Mouse (Mus musculus): ENCODE measurements around the gene Trmo. TPM values are rescaled to one million over a fixed set of nuclear protein-coding genes. Genes with fewer than 3 reads are reported as not detected.

Gene Trmo
- total RNA-seq, 2 experiments from 2014 or later: 39.8 to 64.6 TPM

DNA sequence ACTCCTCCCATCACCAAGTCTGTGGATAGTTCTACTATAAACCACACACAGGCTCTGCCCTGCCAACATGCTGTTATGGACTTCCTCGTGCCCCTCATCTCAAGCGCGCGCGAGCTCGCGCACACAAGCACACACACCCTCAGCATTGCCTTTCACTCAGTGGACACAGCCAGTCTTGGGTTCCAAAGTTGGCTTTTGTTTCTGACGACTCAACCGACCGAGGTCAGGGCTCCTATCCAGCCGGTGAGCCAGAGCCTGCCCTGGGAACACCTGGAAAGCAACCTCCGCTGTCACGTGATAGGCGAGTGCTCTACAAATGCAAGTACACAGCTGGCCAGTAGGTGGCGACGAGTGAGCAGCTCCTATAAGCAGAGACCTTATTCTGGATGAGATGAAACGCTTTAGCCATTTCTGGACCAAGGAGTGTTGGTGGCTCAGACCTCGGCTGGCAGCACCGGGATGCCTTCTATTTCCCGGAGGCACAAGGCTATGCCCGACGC is 14.3 kb downstream of the Trmo start:
- peak; percentile 92 for ATAC-seq (replicated peaks; ENCODE audit: low FRiP score, poor library complexity, severe bottlenecking)

DNA sequence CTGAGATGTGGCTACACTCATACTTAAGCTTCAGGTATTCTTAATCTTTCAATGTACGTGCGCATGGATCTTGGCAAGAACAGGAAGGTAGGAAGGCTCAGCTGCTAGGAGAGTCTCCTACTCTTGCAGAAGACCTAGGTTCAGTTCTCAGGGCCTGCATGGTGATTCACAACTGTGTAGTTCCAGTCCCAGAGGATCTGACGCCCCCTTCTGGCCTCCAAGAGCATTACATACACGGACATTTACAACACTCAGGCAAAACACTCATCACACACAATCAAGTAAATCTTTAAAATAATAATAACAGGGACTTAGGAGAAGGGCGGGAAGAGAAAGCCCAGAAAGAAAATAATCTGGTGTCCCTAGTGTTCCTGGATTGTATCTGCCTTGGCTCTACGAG is 14.8 kb downstream of the Trmo start:
- peak; percentile 47; the same call in 1 of the 2 replicates for ATAC-seq (replicated peaks; ENCODE audit: low FRiP score, poor library complexity, severe bottlenecking)

DNA sequence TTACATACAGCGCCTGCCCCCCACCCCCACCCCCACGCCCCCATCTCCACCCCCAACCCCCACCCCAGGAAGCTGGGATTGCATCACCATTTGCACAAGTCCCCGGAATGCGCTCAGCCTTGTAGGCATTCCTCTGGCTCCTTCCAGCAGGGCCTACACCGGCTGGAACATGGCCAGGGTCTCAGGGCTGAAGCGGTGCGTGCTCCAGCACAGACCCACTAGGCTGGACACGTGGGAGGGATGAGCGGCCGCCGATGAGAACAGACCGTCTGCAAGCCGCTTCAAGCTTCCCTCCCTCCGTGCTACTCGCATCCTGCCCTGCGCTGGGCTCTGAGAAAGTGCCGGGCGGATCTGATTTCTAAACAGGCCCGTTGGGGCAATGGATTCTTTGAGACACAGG is 18.2 kb downstream of the Trmo start:
- ATAC-seq (replicated peaks; ENCODE audit: low FRiP score, poor library complexity, severe bottlenecking): no peak

DNA sequence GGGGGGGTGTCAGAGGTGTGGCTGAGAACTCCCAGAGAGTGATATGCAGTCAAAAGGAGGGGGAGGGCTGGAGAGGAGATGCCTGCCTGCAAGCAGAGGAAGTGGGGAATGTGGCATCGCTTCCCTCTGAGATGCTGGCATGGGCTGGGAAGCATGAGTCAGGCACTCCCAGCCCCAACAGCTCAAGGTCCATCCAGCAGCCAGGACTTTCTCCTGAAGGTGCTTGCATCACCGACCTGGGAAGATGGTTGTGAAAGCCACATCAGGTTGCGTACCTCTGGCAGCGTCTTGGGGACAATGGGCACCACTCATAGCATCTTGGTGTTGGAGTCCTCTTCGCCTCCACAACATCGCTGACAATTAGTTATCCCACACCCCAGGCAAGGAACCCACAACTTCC is 18.8 kb downstream of the Trmo start:
- ATAC-seq (replicated peaks; ENCODE audit: low FRiP score, poor library complexity, severe bottlenecking): no peak

DNA sequence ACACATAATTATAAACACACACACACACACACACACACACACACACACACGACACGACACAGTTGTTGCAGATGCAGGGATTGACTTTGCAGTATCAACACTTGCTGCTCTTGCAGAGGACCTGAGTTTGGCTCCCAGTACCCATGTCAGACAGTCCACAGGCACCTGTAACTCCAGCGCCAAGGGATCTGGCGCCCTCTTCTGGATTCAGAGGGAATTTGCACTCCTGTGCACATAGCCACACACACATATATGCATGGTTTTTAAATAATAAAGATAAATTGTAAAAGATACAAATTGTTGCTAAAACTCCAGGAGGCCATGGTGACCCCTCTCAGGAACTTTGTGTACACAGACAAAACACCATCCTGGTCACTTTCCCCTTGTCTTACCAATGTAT is 20.2 kb downstream of the Trmo start:
- ATAC-seq (replicated peaks; ENCODE audit: low FRiP score, poor library complexity, severe bottlenecking): no peak

DNA sequence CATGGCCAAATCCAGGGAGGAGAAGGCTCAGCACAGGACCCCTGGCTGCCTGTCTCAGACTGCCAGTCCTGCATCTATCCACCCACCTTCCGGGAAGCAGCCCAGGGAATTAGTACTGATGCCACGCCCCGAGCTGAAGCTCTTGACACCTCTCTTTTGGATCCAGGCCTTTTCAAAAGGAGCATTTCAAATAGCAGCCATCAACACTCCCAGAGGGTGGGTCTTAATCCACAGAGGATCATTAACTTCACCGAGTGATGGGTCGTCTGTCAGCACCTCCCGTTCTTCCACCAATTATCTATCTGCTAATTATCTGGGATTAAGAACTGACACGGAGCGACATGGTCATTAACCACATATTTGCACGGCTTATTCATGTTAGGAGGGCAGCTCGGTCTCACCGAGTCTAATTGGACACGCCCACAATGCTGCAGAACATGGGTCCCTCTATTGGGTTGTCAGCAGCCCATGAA is 21.7 kb downstream of the Trmo start:
- ATAC-seq (replicated peaks; ENCODE audit: low FRiP score, poor library complexity, severe bottlenecking): no peak

DNA sequence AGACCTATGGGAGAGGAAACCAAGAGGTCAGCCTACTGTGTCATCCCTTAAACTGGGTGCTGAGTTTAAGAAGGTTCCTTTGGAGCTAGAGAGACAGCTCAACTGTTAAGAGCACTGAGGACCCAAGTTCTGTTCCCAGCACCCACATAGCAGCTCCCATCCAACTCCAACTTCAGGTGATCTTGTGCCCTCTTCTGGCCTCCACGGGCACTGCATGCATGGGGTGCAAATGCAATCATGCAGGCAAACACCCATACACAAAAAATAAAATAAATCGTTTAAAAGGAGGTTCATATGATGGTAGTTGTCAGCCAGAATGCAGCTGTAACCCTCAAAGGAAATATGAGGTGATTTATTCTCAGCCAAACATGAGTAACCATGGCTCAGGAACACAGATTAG is 24.9 kb downstream of the Trmo start:
- ATAC-seq (replicated peaks; ENCODE audit: low FRiP score, poor library complexity, severe bottlenecking): no peak

DNA sequence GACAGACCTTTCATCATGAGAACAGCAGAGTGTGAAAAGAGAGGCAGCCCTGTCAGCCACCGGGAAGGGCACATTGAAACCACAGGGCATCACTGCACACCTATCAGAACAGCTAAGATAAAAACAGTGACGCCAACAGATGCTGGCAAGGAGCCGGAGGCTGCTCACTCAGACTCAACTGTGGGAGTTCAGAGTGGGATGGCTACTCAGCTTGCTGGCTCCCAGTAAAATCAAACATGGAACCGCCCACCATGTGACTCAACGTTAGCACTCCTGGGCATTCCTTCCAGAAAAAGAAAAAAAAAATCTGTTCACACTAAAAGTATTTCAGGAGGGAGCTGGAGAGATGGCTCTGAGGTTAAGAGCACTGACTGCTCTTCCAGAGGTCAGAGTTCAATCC is 28.0 kb downstream of the Trmo start:
- ATAC-seq (replicated peaks; ENCODE audit: low FRiP score, poor library complexity, severe bottlenecking): no peak

DNA sequence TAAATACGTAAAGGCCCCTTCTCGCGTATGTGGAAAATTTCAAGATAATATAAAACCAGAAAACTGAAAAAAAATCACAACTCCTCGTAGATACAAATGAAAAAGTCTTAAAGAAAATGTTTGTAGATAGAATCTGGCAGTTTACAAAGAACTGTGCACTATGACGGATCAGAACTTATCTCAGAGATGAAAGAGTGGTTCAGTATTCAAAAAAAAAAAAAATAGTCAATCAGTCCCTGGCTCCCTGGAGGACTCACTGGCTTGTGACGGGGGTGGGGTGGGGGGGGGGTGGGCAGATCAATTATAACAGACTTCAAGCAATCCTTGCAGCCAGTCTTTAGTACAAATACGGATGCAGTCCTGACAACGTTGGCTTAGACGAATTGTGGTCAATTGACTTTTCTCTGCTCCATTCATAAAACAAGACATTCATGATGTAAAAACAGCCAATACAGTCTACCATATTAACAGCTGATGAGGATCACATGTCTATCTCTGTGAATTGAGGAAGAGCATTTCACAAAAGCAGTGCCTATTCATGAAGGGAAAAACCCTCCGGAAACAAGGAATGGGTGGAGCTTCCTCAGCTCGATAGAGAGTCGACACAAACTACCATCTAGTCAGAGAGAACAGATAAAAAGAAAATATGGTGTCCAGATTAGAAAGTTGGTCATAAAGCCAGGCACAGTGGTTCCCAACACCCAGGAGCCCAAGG is 29.5 kb downstream of the Trmo start:
- no peak for ATAC-seq (replicated peaks; ENCODE audit: low FRiP score, poor library complexity, severe bottlenecking)

DNA sequence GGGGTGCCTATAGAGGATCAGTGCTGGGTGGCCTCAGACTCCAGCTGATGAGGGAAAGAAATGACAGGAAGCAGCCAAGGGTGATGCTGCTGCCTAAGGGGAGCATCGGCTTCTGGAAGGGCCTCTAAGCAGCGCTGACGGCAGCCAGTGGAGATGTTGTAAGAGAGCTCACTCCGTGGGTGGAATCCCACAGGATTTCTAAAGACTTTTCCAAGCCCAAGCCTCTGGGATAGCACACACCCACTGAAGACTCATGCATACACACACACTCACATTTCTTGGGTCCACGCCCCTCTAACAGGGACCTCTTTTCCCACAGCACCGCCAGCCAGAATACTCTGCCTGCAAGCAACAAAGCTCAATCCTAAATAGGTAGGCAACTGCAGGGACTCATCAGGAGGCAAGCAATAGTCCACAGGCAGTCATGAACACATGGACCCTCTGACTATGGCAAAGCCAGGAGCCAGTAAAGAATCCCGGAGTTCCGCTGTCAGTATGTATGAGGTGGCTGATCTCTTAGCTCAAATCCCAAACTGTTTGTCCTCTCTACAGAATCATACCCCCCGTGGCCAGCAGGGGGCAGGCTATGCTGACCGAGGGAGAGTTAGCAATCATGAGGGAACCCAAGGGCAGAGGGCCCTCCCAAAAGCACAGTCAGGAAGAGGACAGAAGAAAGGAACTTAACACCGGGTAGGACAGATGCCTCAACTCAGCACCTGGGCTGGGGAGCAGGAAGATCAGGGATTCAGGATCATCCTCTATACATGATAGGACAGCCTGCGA is 32.7 kb downstream of the Trmo start:
- ATAC-seq (replicated peaks; ENCODE audit: low FRiP score, poor library complexity, severe bottlenecking): peak; percentile 71

DNA sequence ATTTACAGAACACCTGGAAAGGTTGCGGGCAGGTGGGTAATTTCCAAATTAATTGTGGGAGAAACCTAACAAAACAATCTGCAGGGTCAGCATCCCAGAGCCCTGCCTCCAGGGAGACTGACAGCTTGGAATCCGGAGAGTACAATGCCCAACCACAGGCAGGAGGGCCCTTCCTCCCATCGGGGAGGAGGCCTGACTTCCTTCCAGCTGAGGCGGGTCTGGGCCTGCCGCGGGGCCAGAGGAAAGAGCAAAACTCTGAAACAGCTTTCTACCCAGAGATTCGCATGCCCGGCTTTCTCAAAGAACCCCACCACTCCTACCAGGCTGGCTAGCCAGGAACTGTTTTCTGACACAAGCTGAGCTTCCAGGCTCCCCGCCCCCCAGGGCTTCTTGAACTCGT is 36.2 kb downstream of the Trmo start:
- no peak for ATAC-seq (replicated peaks; ENCODE audit: low FRiP score, poor library complexity, severe bottlenecking)

DNA sequence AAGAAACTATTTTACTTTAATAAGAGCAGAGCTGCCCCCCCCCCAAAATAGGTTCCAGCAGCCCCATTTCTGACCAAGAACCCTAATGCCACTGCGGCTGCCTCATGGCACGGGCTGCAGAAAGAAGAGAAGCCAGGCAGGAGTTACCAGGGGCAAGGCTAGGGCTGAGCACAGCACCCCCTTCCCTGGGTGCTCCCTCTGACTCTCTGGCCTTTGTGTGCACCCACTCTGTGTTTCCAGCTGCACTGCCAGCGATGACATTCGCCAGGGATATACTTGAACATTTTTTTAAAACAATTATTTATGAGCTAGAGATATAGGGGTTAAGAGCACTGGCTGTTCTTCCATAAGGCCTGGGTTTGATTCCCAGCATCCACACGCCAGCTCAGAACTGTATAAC is 39.7 kb downstream of the Trmo start:
- ATAC-seq (replicated peaks; ENCODE audit: low FRiP score, poor library complexity, severe bottlenecking): no peak

DNA sequence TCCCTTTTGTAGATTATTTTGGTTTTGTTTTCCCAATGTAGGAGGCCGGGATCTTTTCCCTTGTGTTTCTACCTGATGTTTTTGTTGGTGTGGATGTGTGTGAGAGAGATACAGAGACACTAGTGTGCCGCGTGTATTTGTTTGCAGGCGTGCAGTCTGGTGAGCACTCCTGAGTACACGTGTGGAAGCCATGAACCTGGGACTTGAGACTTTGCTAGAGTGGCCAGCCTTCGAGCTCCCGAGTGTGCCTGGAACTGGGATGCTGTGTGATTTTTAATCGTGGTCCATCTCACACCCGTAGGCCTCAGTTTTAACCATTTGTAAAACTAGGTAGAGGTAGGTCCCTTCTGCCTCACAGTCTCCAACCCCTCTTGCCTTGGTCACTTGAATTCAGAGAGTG is 40.3 kb downstream of the Trmo start:
- no peak for ATAC-seq (replicated peaks; ENCODE audit: low FRiP score, poor library complexity, severe bottlenecking)

DNA sequence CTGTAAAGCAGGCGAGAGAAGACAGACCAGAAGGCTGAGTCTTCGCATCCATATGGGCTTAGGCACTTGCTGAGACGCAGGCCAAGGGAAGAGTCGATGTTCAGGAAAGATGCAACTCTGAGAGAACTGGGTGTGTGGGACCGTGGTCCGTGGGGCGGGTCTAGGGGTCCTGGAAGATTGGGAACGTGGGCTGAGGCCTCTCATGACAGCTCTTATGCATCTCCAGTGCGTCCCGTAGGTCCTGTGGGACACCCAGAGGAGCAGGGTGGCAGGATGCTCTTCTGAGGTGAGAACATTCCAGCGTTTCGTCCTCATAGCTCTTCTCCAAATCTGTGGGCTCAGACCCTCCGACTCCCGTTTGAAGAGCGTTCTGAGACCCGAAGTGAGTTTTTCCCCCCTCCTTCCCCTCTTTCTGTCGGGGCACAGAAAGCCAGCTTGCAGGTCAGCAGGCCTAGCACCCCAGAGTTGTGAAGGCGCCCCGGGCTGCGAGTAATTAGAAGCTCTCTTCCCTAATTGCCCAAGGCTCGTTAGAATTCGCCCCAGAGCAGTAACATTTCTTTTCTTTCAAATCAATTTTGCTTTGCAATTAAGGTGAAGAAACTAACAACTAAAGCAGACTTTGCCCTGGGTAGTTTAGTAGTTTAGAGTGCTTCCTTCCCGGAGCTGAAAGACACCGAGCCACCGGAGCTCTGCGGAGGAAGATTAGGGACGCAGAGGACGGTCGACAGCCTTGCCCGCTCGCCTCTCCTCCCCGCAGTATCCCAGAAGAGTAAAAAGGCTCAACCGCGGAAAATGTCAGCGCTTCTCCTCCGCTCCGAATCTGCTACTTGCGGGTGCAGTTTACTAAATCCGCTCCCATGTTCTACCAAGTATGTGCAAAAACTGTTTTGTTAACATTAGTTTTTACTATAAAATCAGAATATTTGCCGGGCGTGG is 41.4 kb downstream of the Trmo start:
- no peak for ATAC-seq (replicated peaks; ENCODE audit: low FRiP score, poor library complexity, severe bottlenecking)

DNA sequence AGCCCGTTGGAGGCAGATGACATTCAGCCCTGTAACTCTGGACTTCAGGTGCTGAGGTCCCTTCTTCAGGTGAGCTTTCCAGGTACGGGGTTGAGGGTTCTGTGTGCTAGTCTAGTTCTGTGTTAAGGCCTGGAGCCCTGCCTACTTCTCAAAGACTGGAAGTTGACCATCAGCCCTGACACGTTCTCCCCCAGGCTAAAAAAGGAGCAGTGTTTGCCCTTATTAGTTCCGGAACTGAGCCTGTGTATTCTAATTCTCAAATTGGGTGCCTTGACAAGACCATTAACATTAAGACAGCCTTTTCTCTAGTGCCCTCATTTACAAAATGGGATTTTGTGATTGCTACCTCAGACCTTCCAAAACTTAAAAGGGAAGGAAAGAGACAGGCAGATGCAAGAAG is 42.1 kb downstream of the Trmo start:
- no peak for ATAC-seq (replicated peaks; ENCODE audit: low FRiP score, poor library complexity, severe bottlenecking)

DNA sequence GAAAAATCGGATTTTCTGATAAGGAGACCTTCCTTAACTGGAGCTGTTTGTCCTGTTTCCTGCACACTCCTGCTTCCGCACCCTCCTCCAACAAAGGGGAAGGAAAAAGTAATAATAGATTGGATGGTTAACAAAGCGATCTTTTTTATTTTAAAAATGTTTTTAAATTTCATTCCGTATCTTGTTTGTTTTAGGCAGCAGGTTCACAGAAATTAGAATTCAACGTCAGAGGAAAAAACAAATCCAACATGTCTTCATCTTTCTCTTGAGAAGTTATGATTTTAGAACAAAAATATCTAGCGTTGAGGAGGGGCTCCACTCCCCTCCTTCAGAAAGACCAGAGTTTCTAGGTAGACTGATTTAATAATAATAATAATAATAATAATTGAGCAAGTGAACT is 43.0 kb downstream of the Trmo start:
- no peak for ATAC-seq (replicated peaks; ENCODE audit: low FRiP score, poor library complexity, severe bottlenecking)

DNA sequence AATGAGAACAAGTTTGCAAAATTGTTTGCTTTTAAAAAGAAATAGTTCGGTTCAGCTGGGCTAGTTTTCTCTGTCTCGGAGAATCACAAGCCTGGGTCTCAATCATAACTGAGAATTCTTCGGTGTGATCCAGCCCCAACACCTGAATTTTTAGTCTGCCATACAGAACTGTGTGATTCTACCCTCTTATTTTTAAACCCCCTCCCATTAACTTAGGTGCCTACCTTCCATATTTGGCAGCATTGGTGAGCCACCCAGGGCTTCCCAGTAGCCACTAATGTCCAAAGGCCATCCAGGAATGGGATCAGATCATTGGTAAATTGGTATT is 43.5 kb downstream of the Trmo start:
- no peak for ATAC-seq (replicated peaks; ENCODE audit: low FRiP score, poor library complexity, severe bottlenecking)

DNA sequence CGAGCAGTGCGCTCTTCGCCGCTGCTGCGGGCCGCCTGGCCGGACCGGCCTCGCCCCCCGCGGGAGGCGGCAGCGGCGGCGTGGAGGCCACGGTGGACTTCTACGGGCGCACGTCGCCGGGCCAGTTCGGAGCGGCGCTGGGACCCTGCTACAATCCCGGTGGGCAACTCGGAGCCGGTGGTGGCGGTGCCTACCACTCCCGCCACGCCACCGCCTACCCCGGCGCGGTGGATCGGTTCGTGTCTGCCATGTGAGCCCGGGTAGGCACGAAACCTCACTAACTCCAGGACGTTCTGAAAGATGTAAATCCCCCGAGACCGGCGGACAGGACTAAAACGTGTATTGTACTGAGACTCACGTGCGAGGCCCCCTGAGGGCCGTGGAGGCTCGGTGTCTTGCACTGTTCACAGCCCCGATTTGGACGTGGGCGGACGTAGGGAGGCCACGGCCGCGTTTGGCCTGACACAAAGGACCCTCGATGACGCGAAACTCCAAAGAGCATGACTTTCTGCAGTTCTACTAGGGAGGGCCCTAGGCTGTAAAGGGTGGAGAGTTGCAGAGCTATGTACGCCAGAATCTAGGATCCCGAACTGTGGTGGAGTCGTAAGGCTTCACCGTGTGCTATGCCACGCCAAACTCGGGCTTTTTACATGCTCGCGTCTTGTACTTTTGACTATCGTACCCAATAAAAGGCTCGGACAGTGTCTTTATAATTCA is 44.0 kb downstream of the Trmo start:
- no peak for ATAC-seq (replicated peaks; ENCODE audit: low FRiP score, poor library complexity, severe bottlenecking)

DNA sequence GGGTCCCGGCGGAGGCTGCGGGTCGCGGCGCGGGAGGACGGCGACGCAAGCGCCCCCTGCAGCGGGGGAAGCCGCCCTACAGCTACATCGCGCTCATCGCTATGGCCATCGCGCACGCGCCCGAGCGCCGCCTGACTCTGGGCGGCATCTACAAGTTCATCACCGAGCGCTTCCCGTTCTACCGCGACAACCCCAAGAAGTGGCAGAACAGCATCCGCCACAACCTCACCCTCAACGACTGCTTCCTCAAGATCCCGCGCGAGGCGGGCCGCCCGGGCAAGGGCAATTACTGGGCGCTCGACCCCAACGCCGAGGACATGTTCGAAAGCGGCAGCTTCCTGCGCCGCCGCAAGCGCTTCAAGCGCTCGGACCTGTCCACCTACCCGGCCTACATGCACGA is 44.9 kb downstream of the Trmo start:
- no peak for ATAC-seq (replicated peaks; ENCODE audit: low FRiP score, poor library complexity, severe bottlenecking)

Data from erythroblast, adult 5-6 weeks (primary cell).